Mouse (Mus musculus) c-Kit-positive CD71-positive TER-119-positive erythroid progenitor cells, embryonic 14.5 days (primary cell): ENCODE measurements around the gene Dusp3.

Source experiments
- DNase-seq: peaks from one replicate; pipeline ENCODE4 v3.0.0-alpha.2; 2013; ENCODE audit warnings: low spot score

The Dusp3 gene

DNA sequence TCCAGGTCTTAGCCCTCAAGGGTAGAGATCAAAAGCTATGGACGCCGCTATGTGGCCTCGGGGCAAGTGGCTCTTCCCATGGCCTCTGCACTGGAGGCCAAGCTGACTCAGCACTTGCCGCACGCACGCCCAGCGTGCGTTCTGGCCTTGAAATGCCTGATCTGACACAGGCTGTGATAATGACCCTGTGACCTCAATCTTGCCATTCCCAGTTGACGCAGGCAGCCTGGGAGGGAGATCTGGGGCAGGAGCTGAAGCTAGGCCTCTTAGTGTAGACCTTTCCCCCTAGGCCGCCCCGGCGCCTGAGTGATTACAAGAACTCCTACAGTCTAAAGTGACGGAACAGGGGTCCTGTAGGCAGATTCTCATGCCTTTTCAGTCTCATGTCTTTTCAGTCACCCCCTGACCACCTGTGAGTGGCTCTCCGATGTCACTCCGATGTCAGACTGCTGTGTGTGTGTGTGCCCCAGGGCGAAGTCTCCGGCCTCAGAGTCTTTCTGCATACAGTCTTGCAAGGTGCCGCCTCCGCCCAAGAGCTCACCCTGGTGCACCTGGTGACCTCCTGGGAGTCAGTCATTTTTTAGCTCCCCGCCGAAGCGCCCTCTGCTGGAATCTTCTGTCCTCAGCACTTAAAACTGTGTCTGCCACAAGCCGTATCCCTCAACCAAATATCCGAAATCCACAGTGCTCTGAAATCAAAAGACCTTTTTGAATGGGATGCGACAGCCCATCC is 58.6 kb downstream of the Dusp3 start:
- DNase-seq: no peak

DNA sequence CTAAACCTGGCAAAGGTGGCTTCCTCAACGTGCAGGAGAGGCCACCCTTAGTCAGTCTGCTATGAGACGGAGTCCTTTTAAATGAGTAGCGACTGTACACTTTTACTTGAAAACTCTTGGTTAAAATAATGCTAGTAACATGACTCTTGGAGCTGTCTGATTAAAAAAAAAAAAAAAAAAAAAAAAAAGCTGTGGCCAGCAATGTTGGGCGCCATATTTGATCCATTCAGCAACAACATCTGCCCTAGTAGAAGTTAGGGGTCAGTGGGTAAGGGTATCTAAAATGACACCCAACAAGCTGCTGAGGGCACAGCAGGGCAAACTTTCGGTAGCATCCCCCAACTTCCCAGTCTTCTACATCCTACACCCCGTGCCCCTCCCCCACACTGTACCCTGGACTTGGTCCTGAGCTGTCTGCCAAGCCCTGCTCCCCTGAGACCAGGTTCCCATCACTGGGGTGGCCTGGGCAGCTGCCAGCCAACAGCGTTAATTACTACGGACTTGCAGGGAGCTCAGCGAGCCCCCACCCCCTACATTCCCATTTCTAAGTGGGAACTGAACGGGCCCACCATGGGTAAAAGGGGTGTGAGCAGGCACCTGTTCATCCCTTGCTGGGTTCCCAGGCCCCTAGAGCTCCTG is 59.7 kb downstream of the Dusp3 start:
- DNase-seq: no peak

DNA sequence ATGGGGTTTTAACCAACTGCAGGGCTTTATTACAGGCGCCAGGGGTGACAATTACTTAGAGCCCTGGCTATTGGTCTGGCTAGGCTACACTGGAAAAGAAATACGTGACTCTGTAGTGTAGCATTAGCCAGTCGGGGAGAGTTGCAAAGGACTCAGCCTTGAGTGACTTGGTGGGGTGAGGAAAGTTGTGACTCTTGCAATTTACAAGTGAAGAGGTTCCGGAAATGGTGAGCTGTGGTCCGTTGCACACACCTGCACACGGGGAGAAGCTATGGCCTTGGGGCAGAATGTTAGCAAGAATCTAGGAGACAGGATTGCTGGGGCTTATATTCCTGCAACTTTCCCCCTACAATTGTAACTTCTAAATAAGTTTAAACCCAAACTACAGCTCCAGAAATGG is 61.2 kb downstream of the Dusp3 start:
- DNase-seq: no peak

DNA sequence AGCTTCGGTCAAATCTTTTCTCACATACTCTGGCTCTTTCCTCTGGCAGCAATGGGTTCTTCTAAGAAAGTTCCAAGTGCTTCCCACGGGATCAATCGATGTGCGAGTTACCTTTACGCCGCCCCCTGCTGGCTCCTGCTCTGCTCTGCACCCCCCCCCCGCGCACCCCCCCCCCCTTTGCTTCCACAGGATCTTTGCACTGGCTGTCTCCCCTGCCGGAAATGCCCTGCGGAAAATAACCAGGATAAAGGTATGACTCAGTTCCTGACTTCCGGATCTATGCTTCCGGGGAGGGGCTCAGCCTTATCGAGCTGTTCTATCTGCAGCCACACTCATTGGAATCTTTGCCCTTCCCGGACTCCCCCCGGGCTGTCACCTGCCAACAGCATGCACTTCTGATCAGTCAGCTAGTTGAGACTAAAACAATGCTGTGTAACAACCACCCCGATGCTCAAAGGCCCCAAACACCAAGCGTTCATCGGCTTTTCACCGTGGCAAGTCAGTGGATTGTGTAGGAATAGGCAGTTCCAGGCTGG is 62.3 kb downstream of the Dusp3 start:
- DNase-seq: no peak

DNA sequence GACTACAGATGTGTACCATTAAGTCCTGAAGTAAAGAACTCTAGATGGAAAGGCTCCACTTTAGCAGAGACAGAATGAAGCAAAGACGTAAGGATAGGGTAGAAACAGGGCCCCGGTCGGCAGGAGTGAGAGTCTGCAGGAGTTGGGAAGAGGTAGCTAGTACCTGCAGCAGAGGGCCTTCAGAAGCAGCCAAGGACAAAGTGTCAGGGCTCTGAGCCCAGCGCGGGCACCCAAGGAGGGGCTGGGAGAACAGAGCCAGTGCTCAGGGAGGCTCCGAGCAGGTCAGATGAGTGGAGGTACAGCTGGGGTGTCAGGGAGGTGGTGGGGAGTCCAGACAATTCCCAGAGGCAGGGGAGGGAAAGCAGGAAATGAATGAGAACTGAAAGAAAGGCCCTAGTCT is 62.8 kb downstream of the Dusp3 start:
- DNase-seq: no peak

DNA sequence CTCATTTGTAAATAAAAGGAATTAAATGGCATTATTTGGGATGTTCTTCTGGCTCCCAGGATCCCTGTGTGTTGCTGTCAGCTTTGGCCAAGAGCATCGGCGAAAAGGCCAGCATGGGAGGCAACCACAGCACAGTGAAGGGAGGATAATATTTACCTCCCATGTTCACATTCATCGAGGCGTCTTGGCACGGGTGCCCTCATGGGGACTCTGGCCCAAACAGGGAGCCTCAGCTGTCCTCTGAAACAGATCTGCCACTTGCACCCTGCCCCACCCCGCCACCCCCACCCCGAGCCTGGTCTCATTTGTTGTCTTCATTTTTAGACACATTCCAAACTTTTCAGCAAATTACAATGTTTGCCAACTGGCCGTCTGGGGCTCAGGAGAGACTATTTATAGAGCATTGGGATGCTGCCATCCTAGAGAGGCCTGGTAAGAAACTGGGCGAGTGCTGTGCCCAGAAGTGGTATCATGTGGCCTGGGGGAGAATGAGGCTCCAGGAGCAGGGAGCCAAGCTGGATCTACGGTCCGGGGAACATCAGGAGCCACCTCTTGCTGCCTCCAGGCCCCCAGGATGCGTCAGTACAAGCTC is 65.4 kb downstream of the Dusp3 start:
- no peak for DNase-seq
